Mouse (Mus musculus) CH12F3 (cell line): Measurements from ENCODE around the gene Ampd2.

Source experiments
- in situ Hi-C: fragments of 300-500 bp; cut with MboI; formaldehyde crosslinking; loops from 2 replicates; pipeline ENCODE4 v1.14.3; 2020; ENCODE audit warnings: low sequenced_read_pairs

The Ampd2 gene

DNA sequence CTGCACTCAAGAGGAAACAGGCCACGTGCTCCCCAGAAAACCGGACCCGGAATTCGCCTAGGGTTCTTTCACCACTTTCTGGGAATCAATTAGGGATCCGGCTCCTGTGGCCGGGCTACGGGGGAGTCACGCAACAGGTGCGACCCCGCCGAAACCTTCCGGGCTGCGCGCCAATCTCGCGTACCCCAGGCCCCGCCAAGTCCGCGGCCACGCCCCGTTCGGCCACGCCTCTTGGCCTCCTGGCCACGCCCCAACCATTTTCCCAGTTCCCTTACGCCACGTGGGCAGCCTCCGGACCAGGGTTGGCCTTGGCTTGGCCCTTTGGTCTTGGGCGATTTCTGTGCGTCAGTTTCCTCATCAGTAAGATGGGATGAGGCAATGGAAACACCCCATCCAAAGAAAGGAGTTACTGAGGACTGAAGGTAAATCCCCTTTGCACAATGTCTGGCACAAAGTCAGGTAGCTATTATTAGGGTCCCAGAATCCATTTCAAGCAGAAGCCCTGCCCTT is at the start of gene Ampd2:
Ampd2 (minus strand) TSS at position 182 of the 510 bp plus-strand sequence.
- in situ Hi-C loops, result loop anchor here (10.0 kb wide), 1 partner anchor 58 kb away; the partner anchor contains the start of gene Gnai3

DNA sequence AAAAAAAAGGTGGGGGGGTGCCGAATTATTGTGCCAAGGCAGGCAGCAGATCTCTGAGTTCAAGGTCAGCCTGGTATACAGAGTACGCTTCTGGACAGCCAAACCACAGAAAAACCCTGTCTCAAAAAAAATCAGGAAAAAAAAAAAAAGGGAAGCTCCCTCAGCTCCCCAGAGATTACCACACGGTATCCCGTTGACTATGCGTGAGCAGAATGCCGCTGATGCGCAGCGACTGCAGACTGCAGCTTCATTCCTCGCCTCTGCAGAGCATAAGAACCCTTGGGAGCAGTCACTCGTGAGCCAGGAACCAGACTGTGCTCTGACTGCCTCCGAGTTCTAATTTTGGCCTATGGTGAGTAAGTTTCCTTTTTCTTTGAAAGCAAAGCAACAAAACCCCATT is 48.2 kb upstream of the Ampd2 start:
- in situ Hi-C loops, result no loop called here

DNA sequence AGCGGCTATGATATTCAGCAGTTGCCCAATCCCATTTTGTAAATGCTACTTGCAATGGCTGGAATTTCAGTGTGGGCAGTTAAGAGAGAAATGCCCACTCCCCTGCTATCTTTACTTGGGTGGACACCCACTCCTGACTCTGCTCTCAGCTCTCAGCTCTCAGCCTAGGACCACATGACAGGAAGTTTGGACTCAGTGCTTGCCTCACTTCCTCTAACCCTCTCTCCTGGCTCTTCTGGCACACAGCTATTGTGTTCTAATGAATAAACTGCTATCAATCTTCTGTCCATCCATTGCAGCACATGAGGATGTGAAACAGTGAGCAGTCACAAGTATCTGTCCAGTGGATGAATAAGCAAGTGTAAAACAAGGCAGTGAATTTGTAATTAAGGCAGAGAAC is 46.0 kb upstream of the Ampd2 start:
- in situ Hi-C loops, result no loop called here

DNA sequence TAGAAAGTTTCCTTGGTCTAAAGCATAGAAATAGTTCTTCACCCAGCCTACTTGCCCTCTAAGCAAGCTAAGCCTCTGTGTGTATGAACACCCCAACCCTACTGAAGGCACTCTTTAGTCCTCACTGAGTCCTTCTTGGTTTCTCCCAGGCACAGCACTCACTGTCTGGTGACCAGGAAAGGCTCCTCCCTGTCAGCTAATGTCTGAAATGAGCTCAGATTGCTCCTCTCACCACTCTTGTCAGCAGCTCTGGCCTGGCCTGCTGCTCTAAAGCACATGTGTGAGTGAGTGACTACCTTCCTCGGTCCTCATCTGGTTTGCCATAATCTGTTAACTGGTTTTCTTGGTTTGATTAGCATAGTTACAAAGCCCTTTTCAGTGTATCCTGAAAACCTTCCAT is 45.4 kb upstream of the Ampd2 start:
- in situ Hi-C loops, result no loop called here

DNA sequence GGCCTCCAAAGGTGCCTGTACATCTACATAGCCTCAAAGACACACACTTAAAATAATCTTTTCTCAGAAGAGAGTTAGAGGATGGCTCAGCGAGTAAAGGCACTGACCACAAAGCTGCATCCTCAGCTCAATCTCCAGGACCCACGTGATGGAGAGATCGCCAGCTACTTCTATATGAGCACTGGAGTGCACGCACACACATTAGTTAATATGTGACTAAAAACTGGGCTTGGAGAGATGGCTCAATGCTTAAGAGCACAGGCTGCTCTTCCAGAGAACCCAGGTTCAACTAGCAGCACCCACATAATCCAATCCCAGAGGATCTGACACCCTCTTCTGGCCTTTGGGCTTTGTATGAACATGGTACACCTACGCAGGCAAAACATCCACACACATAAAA is 44.8 kb upstream of the Ampd2 start:
- in situ Hi-C loops, result no loop called here

DNA sequence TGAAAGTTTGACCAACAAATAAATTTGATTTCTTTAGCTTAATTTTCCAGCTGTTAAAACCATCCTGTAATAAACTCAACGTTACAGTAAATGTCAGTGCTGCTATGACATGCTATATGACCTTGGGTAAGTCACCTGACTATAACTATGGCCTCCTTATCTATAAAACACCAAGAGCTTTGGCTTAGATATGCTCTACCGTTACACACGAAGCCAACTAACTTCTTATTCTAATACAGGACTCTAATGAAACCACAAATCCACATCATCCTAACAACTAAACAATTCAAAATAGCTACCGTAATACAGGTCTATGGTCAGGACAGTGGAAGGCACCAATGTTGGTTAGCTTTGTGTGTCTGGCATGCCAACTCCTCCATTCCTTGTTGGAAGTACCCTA is 43.4 kb upstream of the Ampd2 start:
- in situ Hi-C loops, result no loop called here

DNA sequence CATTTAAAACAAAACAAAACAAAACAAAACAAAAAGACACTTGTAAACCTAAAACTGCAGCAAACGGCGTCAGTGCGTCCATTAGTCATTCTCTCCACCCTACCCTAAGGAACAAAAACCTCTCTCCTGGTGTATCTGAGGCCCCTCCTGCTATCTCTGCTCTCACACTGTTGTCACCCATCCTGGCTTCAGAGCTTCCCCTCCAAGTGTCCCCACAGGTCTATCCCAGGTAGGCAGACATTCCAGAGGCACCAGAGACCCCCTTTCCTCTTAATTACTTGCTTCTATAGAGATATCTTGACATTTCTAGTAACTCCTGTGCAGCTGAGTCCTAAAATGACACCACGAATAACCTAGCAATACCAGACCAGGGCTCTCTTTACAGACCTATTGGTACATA is 42.9 kb upstream of the Ampd2 start:
- in situ Hi-C loops, result no loop called here

DNA sequence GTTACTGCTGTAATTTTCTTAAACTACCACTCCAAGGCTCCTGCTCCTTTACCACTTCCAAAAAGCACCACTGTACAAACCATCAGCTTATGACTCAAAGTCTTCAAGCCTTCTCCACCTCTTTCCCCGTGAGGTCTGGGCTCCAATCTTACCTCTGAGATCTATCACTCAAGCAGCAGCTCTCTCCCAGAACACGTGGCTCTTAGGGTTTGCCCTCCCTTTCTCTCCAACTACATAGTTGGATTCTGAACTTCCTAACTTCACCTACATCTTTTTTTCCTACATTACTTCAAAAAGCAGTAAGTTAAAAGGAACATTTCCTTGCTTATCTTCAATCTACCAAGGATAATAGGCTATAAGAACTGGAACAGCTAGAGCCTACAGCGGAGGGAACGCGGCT is 42.1 kb upstream of the Ampd2 start:
- in situ Hi-C loops, result no loop called here

DNA sequence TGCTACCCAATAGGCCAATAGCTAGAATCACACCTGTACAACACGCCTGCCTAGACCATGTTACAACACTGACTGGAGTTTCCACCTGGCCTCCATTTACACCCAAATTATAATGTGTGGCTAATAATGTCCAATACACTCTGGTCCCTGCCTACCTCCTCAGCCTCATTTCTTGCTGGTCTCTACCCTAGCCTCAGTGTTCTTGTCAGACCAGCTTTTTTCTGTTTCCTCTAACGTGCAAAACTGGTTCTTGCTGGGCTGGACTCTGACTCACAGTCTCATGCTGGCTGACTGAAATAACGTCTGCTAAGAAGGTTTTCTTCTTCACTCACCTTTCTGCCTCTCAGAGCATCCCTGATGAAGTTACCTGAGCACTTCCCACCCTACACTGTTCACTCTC is 39.9 kb upstream of the Ampd2 start:
- in situ Hi-C loops, result no loop called here

DNA sequence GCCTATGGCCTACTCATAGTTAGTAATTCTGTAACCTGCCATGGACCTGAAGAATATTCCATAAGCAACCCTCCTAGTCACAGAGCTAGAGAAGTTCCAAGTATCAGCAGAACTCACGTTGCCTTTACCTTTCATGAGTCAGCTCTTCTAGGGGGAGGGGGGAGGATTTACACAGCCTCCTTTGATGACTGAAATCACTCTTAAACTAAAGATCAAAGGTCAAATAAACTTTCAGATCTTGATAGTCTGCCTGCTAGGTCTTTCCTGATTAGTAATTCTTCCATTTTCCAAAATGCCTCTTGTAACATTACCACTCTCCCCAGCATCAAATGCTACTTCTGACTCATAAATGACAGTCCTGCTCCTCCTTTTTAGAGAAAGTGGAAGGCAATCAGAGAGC is 37.7 kb upstream of the Ampd2 start:
- in situ Hi-C loops, result no loop called here

DNA sequence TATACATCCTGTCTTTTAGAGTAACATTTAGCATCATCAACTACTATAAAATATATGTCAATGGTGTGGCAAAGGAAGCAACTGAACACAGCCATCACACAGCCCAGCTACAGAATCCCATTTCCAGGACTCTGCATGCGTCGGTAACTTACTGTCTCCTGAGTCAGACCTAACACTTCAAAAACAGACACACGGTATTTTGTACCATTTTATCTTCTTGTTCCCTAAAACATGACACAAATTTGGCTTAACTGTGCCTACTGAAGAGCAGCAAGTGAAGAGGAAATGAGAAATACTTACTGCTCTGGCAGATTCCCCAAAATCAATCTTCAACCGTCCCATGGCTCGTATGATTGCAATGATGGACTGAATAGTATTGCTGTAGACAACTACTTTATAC is 36.8 kb upstream of the Ampd2 start:
- in situ Hi-C loops, result no loop called here

DNA sequence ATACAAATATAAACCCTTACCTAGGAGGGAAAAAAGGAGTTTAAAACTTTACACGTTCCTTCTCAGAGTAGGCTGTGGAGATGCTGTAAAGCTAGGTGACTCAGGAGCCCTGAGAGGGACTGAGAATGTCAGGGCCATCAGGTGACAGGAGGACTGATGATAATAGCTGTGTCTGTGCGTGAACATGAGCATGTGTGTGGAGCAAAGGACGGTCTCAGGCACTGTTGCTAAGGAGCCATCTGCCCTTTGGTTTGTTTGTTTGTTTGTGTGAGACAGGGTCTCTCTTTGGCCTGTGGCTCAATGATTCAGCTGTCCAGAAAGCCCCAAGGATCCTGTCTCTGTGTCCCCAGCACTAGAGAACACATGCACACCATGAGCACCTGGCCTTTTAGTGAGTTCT is 34.6 kb upstream of the Ampd2 start:
- in situ Hi-C loops, result no loop called here

DNA sequence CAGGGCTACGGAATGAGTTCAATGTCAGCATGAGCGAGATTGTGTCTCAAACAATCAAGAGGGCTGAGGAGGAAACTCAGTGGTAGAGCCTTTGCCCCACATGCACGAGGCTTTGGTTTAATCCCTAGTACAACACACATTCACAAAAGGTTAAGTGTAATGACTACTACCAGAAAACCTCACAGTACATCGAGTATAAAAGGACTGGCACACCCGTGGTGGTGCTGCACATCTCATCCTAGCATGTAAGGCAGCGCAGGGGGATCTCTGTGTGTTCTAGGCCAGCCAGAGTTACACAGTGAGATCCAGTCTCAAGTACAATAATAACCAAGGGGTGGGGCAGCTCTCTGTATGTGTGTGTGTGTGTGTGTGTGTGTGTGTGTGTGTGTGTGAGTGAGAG is 31.0 kb upstream of the Ampd2 start:
- in situ Hi-C loops, result no loop called here

DNA sequence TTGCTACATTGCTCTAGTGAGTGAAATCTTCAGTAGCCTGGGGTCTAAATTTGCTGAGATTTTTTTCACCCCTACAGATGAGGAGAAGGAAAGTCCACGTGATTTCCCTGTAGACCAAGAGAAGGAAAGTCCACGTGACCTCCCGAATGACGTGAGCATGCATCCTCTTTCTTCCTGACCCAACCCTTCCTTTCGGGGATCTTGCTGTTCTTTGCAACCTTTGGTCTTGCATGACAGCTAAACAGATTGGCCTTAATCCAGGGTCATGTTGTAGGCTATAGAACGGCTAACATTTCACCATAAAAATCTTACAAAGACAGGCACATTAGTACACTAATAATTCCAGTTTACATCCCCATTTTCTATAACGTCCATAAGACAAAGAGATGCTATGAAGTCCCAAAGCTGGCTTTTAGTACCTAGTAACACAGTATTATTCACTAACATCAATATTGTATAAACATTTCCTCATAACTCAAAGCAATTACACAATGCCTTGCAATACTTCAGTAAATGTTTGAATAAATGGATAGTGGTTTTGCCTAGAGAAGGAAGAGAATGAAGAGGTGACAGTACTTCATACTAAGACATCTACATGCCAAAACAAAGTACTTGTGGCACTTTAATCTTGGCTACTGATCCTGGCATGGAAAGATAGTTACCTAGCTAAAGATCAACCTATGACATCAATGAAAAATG is 27.3 kb upstream of the Ampd2 start:
- in situ Hi-C loops, result no loop called here

DNA sequence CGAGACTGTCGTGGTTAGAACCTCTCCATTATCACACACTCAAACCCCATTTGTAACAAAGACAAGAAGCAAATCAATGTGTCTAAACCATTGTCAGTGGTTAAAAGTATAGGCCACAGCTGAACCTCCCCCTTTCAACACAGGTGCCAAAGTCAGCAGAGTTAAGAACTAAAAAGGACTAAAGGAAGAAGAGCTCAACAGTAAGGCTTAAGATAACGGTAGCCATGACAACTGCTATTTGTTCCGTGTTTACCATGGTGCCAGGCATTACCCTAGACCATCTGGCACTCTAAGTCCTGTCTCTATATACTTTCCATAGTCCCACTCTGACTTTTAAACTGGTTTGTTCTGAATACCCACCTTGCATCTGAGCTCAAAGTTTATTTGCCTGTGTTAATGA is 26.2 kb upstream of the Ampd2 start:
- in situ Hi-C loops, result no loop called here

DNA sequence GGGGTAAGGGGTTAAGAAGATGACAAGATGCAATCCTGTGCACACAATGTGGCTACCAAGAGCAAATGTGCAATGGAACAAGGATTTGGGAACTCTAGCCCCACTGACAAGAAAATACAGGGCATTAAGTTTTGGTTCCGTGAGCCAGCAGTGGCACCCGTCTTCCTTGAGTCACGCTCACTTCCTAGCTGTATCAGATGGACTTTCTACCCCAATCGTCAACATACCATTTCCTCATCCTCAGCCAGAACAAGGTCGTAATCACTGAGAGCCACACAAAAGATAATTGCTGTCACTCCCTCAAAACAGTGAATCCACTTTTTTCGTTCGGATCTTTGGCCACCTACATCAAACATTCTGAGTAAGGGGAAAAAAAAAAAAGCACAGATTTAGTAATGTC is 25.8 kb upstream of the Ampd2 start:
- in situ Hi-C loops, result no loop called here

DNA sequence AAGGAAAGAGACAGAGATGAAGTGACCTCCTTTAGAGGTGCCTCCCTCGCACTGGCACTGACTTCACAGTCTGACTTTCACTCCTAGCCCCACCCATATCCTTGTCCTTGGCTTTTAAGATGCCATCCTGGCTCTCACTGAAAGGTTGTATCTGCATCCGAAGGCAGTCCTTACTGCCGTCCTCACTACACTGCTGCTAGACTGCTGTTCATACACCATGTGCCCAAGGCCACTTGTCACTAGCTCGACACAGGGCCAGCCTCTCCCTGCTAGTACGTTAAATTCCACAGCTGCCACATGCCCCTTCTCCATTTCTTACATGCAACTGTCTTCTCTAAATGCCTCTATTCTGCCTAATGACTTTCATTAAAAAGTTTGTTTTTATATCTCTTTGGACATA is 24.9 kb upstream of the Ampd2 start:
- in situ Hi-C loops, result no loop called here

DNA sequence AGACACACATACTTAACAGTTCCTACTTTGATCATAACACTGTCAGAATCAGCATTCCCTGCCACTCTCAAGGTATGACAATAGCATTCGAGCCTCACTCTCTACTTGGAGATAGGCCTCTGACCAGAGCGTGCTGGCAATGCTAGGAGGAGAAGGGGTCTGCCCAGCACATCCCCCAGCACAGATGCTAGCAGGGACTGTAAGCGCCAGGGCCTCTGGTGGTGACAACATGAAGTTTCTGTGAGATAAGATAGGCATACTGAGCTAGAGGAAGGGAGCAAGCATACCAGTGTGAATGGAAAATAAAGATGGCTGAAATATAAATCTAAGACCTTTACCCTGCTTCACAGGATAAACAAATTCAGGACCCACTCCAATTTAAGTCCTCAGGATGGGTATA is 18.8 kb upstream of the Ampd2 start:
- in situ Hi-C loops, result no loop called here

DNA sequence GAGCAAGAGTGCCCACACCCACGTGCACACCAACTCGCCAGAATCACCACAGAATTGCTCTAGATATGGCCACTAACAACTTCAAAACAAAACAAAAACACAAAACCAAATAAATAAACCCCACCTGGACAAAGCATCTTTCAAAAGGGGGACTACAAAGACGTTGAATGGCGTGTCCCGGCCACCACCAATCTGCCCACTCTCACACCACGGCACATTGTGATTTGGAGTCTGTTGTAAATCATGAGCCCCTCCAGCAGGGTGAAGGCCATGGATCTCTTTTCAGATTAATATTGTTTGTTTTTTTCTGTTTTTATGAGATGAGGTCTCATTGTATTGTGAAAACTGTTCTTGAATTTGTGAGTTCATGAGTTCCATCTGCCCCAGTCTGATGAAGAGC is 15.6 kb upstream of the Ampd2 start:
- in situ Hi-C loops, result no loop called here

DNA sequence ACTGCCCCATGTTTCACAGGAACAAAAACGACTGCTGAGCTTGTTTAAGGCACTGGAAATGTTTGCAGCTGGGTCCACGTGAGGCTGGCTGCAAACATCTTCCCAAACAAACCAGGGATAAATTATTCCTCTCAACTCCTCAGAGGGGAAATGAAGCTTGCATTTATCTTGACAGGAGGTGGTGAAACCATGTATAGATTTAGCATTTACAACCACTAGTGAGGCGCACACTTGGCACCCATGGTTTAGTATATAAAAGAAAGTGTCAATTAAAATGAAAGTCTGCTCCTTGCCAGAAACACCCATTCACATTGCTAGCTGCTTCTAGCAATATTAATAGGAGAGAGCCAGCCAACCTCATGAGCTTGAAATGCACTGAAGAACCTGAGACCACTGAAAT is 15.1 kb upstream of the Ampd2 start:
- in situ Hi-C loops, result no loop called here

DNA sequence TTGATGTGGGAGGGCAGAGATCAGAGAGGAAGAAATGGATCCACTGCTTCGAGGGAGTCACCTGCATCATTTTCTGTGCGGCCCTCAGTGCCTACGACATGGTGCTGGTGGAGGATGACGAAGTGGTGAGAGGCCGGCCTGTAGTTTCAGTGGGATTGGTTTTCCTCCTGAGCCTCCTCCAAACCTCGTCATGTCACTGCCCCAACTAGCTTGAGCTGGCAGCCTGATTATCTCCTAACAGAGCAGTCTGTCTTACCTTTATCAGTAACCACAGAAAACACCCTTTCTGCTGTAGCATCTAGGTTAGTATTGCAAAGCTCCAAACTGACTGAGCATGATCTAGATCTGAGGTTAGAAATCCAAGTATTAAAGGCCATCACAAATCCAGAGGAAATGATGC is 11.9 kb upstream of the Ampd2 start:
- in situ Hi-C loops, result no loop called here

DNA sequence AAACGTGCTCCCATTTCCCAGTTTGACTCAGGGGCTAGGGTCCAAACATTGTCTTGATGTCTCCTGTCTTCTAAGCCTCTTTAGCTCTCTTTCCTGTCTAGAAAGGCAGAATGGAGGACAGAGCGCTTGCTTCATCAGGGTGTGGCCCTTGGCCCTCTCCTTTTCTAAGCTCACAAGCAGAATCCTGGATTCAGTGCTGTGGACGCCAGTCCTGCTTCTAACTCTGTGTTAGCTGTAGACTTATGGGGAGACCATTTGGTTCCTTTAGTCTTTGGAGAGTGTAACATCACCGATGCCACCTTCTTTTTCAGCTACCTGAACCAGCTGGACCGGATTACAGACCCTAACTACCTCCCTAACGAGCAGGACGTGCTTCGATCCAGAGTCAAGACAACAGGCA is 11.2 kb upstream of the Ampd2 start:
- in situ Hi-C loops, result no loop called here

DNA sequence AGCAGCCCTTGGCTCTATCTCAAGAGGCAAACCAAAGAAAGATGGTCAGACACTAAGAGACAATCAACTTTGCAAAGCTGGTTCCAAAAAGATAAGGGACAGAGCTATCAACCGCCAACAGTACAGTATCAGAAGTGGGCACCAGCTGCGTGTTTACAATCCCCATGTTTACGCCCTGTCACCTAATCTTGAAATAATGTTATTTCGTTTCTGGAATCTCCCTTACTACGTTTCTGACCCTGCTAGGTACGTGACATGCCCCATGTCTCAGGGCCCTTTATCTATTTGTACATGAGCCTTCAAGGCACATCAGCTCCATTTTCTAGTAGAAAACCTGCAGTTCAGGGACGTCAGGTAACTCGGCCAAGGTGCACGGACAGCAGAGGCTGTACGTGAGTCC is 10.3 kb upstream of the Ampd2 start:
- in situ Hi-C loops, result no loop called here
